Comparison of ENCODE assay signal across 11 mouse cellular contexts in the genomic region with DNA sequence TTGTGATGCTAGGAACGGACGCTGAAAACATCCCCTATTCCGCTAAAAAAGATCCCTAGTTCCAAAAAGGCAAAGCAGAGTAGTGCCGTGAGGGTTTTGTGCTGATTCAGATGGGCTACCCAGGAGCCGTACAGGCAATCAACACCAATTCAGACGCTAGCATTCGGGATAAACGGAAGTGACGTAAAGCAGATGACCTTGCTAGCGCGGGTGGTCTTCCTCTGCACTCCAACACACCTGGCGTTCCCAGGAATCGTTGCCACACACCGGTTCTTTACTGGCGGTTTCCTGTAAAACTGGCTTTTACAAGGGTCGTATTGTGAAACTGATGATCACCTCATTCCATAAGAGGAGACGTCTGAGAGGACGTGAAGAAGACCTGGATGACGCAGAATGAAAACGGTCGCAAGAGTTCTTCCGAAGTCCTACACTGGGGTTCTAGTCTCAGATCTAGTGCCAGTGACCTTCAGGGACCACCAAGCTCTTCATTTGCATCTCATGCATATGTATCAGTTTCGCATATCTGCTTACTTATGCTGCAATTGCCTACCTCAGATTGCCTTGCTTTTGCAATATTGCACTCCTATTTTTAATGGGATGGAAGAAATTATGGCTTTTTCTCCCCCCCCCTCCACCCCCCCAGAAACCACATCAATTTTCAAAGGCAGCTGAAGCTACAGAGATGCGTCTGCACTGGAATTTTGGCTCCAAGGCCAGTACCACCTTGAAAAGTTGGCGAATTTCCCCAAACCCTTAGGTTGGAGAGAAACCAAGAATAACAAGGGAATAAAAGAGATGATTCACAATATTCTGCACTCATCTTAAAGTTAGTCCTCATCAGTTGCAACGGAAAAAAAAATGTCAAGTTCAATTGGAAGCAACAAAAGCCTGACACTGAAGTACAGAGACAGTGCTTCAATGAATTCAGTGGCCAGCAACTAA. TPM values are rescaled to one million over a fixed set of nuclear protein-coding genes. Genes with fewer than 3 reads are reported as not detected.
A peak's percentile ranks its signal among the peaks of the same experiment; 100 is the strongest.
DNase-seq lines count a peak whose midpoint lies in the region; ATAC-seq and TF ChIP-seq lines count a peak whose summit lies in the region.
"Had no signal": no experiment of that assay in that cellular context is flagged by ENCODE, and none has a peak within 500 bp of the region (broad histone marks: within the 10 kb centered on the region; RNA-seq: fewer than 3 reads in every experiment).

No protein-coding gene starts in this region.

- H3K36me3 ChIP-seq in heart, embryonic 16.5 days (ENCODE audit: control insufficient read depth, insufficient read depth) = no peaks in the 10 kb centered on the region
- no peaks in the 10 kb centered on the region for H3K36me3 ChIP-seq in forebrain, embryonic 14.5 days (ENCODE audit: control insufficient read depth, insufficient read depth, low read length)

- no peak overlapping the region for H3K27ac ChIP-seq in heart, embryonic 16.5 days (ENCODE audit: low read length)
- H3K27ac ChIP-seq in embryonic fibroblast, embryonic 13.5 days (ENCODE audit: insufficient read depth, low read length) = peak overlapping the region; percentile 16; the same call in 1 of the 2 replicates
- H3K27ac ChIP-seq in forebrain, embryonic 14.5 days (ENCODE audit: low read depth, low read length) = no peak overlapping the region

- no peaks in the 10 kb centered on the region for H3K27me3 ChIP-seq in heart, embryonic 16.5 days (ENCODE audit: control insufficient read depth, insufficient read depth, low read length)
- H3K27me3 ChIP-seq in forebrain, embryonic 14.5 days (replicated peaks; ENCODE audit: control insufficient read depth, insufficient read depth, low read length) = no peaks in the 10 kb centered on the region

- no peak for TF ChIP-seq POLR2A in embryonic fibroblast, embryonic 13.5 days (IDR thresholded peaks at IDR 0.05; ENCODE audit: low read depth, low read length)

- 58% methylated on average over 26 of the region's 26 CpGs for WGBS in heart, embryonic 16.5 days
- 70% methylated on average over 26 of the region's 26 CpGs for WGBS in forebrain, embryonic 14.5 days

- peak overlapping the region; percentile 32; the same call in 1 of the 2 replicates for H3K4me2 ChIP-seq in heart, embryonic 16.5 days (ENCODE audit: low read depth, low read length)
- H3K4me2 ChIP-seq in forebrain, embryonic 14.5 days (ENCODE audit: low read length) = no peak overlapping the region

- H3K4me3 ChIP-seq in heart, embryonic 16.5 days (ENCODE audit: low read length) = no peak overlapping the region
- no peak overlapping the region for H3K4me3 ChIP-seq in embryonic fibroblast, embryonic 13.5 days (ENCODE audit: insufficient read depth, low read length)
- no peak overlapping the region for H3K4me3 ChIP-seq in forebrain, embryonic 14.5 days (ENCODE audit: low read depth, low read length)

- no peak for TF ChIP-seq CTCF in embryonic fibroblast, embryonic 13.5 days (IDR thresholded peaks at IDR 0.05; ENCODE audit: borderline replicate concordance, insufficient read depth, low read length)

- intact Hi-C loops in heart, postnatal 25 days (cut with DNase I) = no loop called here

- H3K4me1 ChIP-seq in heart, embryonic 16.5 days (ENCODE audit: control insufficient read depth, insufficient read depth, low read length) = no peaks in the 10 kb centered on the region
- H3K4me1 ChIP-seq in embryonic fibroblast, embryonic 13.5 days (ENCODE audit: control insufficient read depth, insufficient read depth, low read length) = peaks cover 6% of the 10 kb centered on the region; the same call in 1 of the 2 replicates
- H3K4me1 ChIP-seq in forebrain, embryonic 14.5 days (ENCODE audit: control insufficient read depth, insufficient read depth, low read length) = peaks cover 3% of the 10 kb centered on the region; the same call in 1 of the 2 replicates

- no peak for ATAC-seq in heart, embryonic 16.5 days (replicated peaks; ENCODE audit: extremely low read depth, insufficient read depth, low FRiP score)
- ATAC-seq in forebrain, embryonic 14.5 days = no peak

- no peaks in the 10 kb centered on the region for H3K9me3 ChIP-seq in heart, embryonic 16.5 days (replicated peaks; ENCODE audit: control insufficient read depth, low read length)
- no peaks in the 10 kb centered on the region for H3K9me3 ChIP-seq in forebrain, embryonic 14.5 days (replicated peaks; ENCODE audit: control insufficient read depth, low read length)

- DNase-seq in adrenal gland, adult (ENCODE audit: inconsistent age in 2 of 2, low spot score in 1 of 2) = peak; percentile 87 to 97
- DNase-seq in adrenal gland, postnatal 25 days = no peak
- no peak for DNase-seq in heart, postnatal 25 days (ENCODE audit: low spot score)
- peak; percentile 93 for DNase-seq in Muller cell, postnatal 12 days (ENCODE audit: inconsistent ontology term)
- no peak for DNase-seq in forebrain, embryonic 14.5 days (ENCODE audit: low spot score)
- no peak for DNase-seq in layer of hippocampus, adult 9-11 months
- DNase-seq: kidney, adult 11 months; lung, adult 2 months; spleen, adult 18-20 months had no signal

- no peak overlapping the region for H3K9ac ChIP-seq in heart, embryonic 16.5 days (ENCODE audit: low read length)
- no peak overlapping the region for H3K9ac ChIP-seq in forebrain, embryonic 14.5 days (ENCODE audit: low read length)

RNA-seq across cellular contexts. Expression of a gene that starts 14.8 kb away (rescaled TPM):
- total RNA-seq in adrenal gland, postnatal 25 days (2021) = 137 and 174 TPM in 2 replicates
- polyA plus RNA-seq in heart, embryonic 16.5 days (2015; fragmentation: Nextera tagmentation; extraction: Ambion mirVana) = 4.9 and 5.5 TPM in 2 replicates
- 1 to 10 TPM; 3.5 to 4.8 TPM for total RNA-seq in heart, postnatal 25 days (2021)
- 5.8 and 15.2 TPM in 2 replicates for polyA plus RNA-seq in embryonic fibroblast, embryonic 13.5 days (2011; ENCODE audit: insufficient read length, low read depth, missing spikeins)
- 4.8 and 6.2 TPM in 2 replicates for polyA plus RNA-seq in forebrain, embryonic 14.5 days (2014; fragmentation: Nextera tagmentation; extraction: Ambion mirVana)

Comparison
In these comparisons a context has a peak if more than half of its experiments do, and no peak if none do; other contexts are left out.
1. DNase-seq: peak in adrenal gland, adult (2 of 2) and Muller cell, postnatal 12 days (single experiment); none in adrenal gland, postnatal 25 days (single experiment), heart, postnatal 25 days (single experiment), forebrain, embryonic 14.5 days (single experiment) and layer of hippocampus, adult 9-11 months (single experiment).